Mouse (Mus musculus) midbrain, postnatal 0 days (tissue): Measurements from ENCODE around the gene Clrn1. TPM values are rescaled to one million over a fixed set of nuclear protein-coding genes. Genes with fewer than 3 reads are reported as not detected.

Experiments used
- ATAC-seq: fragments of 200-750 bp; cut with Nextera tagmentation; 2 replicates; pipeline ENCODE4 v1.8.0; 2017; ENCODE audit warnings: moderate number of reproducible peaks, mild to moderate bottlenecking, moderate TSS enrichment, moderate library complexity; ENCODE audit not compliant: low FRiP score
- DNase-seq: peaks from one replicate; pipeline ENCODE4 v3.0.0-alpha.2; 2015; ENCODE audit warnings: low spot score
- H3K27ac ChIP-seq: fragments of 300-500 bp; sonication (generic); 2 replicates; pipeline ENCODE4 v1.5.1; 2014; ENCODE audit warnings: low read depth, mild to moderate bottlenecking, low read length, mixed read lengths
- H3K27me3 ChIP-seq: fragments of 300-500 bp; sonication (generic); 2 replicates; pipeline ENCODE4 v1.6.1; 2014; ENCODE audit warnings: low read length, control low read depth, mixed read lengths; ENCODE audit not compliant: insufficient read depth
- H3K36me3 ChIP-seq: fragments of 300-500 bp; sonication (generic); 2 replicates; pipeline ENCODE4 v1.6.1; 2014; ENCODE audit warnings: low read length, control low read depth, mixed read lengths; ENCODE audit not compliant: insufficient read depth
- H3K4me1 ChIP-seq: fragments of 300-500 bp; sonication (generic); 2 replicates; pipeline ENCODE4 v1.6.1; 2014; ENCODE audit warnings: mild to moderate bottlenecking, control low read depth, antibody characterized with exemption, low read length, mixed read lengths; ENCODE audit not compliant: insufficient read depth
- H3K4me2 ChIP-seq: fragments of 300-500 bp; sonication (generic); 2 replicates; pipeline ENCODE4 v1.6.1; 2014; ENCODE audit warnings: low read depth, mild to moderate bottlenecking, low read length, mixed read lengths; ENCODE audit not compliant: poor library complexity, severe bottlenecking
- H3K4me3 ChIP-seq: fragments of 300-500 bp; sonication (generic); 2 replicates; pipeline ENCODE4 v1.5.1; 2014; ENCODE audit warnings: low read depth, mild to moderate bottlenecking, low read length, moderate library complexity
- H3K9ac ChIP-seq: fragments of 300-500 bp; sonication (generic); replicated peaks from 2 replicates; pipeline ENCODE4 v1.6.1; 2014; ENCODE audit warnings: mild to moderate bottlenecking, low read length, moderate library complexity, mixed read lengths; ENCODE audit not compliant: poor library complexity, severe bottlenecking
- H3K9me3 ChIP-seq: fragments of 300-500 bp; sonication (generic); 2 replicates; pipeline ENCODE4 v1.6.1; 2016; ENCODE audit warnings: low read length, control low read depth
- CTCF ChIP-seq: IDR thresholded peaks from 2 replicates; pipeline ENCODE4 v1.5.1; 2016; ENCODE audit warnings: antibody characterized with exemption, mild to moderate bottlenecking
- WGBS: fragments of 180-500 bp; shearing (Covaris S2); extraction: QIAGEN DNeasy Blood & Tissue Kit; methylation state at CpG from one replicate; pipeline ENCODE4 v1.1.7; 2014; 5-methylcytosine and 5-hydroxymethylcytosine counted together
- polyA plus RNA-seq: library from polyadenylated mRNA; unstranded; fragments of >200 nt; fragmentation: Nextera tagmentation; extraction: Ambion mirVana; gene quantifications from 2 replicates; pipeline ENCODE4 v1.2.1, GENCODE M21; 2015
- total RNA-seq: library from RNA; depleted of rRNA; stranded (reverse); fragments of >200 nt; gene quantifications from 2 replicates; pipeline ENCODE4 v1.2.3, GENCODE M21; 2014; rRNA removed

The Clrn1 gene
- total and polyA plus RNA-seq, 2 experiments from 2014 or later, result 0.44 to 1.9 TPM

DNA sequence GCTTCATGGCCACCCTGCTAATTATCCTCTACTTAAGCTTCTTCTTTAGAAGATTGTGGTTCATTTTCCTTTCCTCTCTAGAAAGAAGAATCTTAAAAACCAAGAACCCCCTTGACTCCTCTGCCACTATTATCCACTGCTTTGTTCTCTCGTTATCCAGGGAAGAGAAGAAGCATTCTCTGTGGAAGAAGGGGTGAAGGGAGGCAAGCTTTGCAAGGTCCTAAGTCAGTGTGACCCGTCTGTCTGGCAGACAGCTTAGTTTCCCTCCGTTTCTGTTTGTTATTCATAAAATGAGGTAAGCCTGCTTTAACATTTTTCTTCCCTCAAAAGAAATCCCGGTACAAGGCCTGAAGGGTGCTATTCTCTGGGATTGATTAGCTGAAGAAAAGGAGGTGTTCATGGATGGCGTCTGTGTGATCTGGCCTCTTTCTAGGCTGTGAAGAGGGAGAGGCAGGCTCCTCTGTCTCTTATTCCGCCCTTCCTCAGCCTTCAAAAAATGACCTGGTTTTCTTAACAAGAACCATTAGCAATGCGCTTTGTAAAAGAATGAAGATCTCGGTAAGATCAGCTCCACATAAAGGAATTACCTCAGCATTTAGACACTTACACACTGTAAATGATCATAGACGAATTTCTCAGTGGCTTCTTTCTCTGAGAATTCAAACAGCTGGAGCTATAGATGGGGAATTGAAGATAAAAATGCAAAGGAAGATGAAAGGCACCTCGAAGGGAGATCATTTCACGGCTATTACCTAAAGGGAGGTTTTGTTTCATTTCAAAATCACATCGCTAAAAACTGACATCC is 75.8 kb downstream of the Clrn1 start:
- H3K9me3 ChIP-seq, result no peaks in the 10 kb centered on the region
- H3K4me3 ChIP-seq, result no peak overlapping the region
- H3K27ac ChIP-seq, result peak overlapping the region; percentile 34; the same call in 1 of the 2 replicates
- 0 out of 2 replicates have a peak, but pooled peaks cover 4% of the 10 kb centered on the region for H3K4me1 ChIP-seq
- no peak overlapping the region for H3K9ac ChIP-seq
- ATAC-seq (peak; percentile 51), DNase-seq (no peak)
- H3K27me3 ChIP-seq, result no peaks in the 10 kb centered on the region
- no peaks in the 10 kb centered on the region for H3K36me3 ChIP-seq
- 24% methylated on average over 12 of the region's 12 CpGs for whole genome bisulfite sequencing
- no peak overlapping the region for H3K4me2 ChIP-seq
- TF ChIP-seq CTCF, result no peak

DNA sequence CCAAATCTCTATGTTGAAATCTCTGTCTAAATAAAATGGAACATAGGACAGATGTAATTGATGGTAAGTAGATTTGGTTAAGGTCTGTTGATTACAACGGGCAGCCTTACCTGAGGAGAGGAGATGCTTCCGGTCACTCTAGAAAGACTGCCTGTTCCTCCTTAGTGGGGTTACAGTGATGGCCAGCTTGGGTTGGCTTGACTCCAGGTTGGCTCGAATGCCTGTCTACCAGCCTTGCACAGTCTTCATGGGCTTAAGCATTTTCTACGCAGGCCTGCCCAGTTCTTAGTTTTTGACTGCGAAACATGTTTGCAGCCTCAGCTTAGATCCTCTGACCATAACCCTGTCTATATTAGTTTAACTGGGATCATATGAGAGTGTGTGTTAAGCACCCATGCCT is 76.5 kb downstream of the Clrn1 start:
- H3K9me3 ChIP-seq, result no peaks in the 10 kb centered on the region
- ATAC-seq (no peak), DNase-seq (no peak)
- H3K4me1 ChIP-seq, result 0 out of 2 replicates have a peak, but pooled peaks cover 4% of the 10 kb centered on the region
- no peak overlapping the region for H3K27ac ChIP-seq
- no peak overlapping the region for H3K4me3 ChIP-seq
- 82% methylated on average over 5 of the region's 5 CpGs for WGBS
- no peak overlapping the region for H3K9ac ChIP-seq
- no peak for TF ChIP-seq CTCF
- no peaks in the 10 kb centered on the region for H3K36me3 ChIP-seq
- no peak overlapping the region for H3K4me2 ChIP-seq
- H3K27me3 ChIP-seq, result no peaks in the 10 kb centered on the region

DNA sequence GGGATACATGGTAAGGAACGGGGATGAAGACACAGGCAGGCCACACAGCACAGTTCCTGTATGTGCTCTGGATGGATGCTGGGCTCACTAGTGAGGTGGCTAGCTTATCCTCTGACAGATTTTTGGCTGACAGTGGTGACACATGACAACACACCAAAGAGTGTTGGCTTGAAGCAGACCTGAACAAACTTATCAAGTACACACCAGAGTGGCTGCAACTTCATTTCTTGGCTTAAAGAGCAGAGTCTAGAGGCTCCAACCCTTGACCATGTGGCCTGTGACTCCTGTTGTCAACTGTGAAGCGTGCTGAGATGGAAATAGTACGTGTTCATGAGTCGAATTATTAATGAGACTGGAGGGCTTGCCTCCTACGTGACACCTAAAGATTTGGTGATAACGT is 80.4 kb downstream of the Clrn1 start:
- Histone ChIP-seq H3K4me1 (no peaks in the 10 kb centered on the region), H3K4me3 (no peak overlapping the region), H3K9ac (no peak overlapping the region), H3K9me3 (no peaks in the 10 kb centered on the region), H3K4me2 (no peak overlapping the region), H3K27me3 (no peaks in the 10 kb centered on the region), H3K36me3 (no peaks in the 10 kb centered on the region), H3K27ac (no peak overlapping the region)
- DNase-seq, result no peak
- ATAC-seq, result no peak
- 90% methylated on average over 6 of the region's 6 CpGs for WGBS
- no peak for TF ChIP-seq CTCF

DNA sequence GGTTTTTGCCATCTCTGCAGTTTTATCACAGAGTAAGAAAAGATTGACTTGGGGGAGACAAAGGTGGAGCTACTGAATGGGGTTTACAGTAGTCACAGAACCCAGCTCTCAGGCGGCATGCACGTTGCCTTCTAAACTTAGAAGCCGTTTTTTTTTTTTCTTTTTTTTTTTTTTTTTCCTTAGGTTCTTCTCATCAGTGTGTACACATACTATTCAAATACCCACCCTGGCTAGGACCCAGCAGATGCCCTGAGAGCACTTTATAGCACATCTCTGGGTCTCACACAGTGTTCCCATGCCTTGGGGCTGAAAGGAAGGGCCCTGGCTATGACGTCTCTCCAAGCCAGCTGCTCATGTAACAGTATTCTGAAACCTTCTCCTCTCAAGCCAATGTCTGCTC is 86.5 kb downstream of the Clrn1 start:
- TF ChIP-seq CTCF, result no peak
- H3K36me3 ChIP-seq, result no peaks in the 10 kb centered on the region
- H3K9me3 ChIP-seq, result no peaks in the 10 kb centered on the region
- ATAC-seq (no peak), DNase-seq (no peak)
- no peak overlapping the region for H3K4me2 ChIP-seq
- 0 out of 2 replicates have a peak, but pooled peaks cover 2% of the 10 kb centered on the region for H3K4me1 ChIP-seq
- no peak overlapping the region for H3K4me3 ChIP-seq
- 69% methylated on average over 4 of the region's 4 CpGs for WGBS
- H3K27ac ChIP-seq, result no peak overlapping the region
- no peak overlapping the region for H3K9ac ChIP-seq
- no peaks in the 10 kb centered on the region for H3K27me3 ChIP-seq

DNA sequence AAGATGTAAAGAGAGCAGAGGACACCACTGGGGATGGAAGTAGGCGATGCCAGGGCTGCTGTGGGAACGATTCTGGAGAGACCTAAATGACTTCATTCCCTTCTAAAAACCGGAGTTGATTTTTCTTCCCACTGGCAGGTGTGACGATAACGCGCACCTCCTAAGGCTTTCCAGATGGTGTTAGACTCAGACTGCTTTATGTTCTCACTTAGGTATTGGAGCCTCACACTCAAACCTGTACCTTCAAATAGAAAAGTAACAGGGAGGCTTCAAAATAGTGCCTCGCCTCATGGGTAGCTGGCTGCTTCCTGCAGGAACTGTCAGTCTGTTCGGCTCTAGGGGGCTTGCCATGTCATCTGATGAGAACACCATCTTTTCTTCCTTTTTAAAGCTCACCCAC is 86.9 kb downstream of the Clrn1 start:
- DNase-seq (peak; percentile 10), ATAC-seq (no peak)
- Histone ChIP-seq H3K9ac (no peak overlapping the region), H3K27me3 (no peaks in the 10 kb centered on the region), H3K4me3 (no peak overlapping the region), H3K4me1 (0 out of 2 replicates have a peak, but pooled peaks cover 2% of the 10 kb centered on the region), H3K9me3 (no peaks in the 10 kb centered on the region), H3K4me2 (no peak overlapping the region), H3K36me3 (no peaks in the 10 kb centered on the region), H3K27ac (no peak overlapping the region)
- WGBS, result 63% methylated on average over 8 of the region's 8 CpGs
- TF ChIP-seq CTCF, result no peak

Other genes starting within 250 kb of the Clrn1 start
- 0.66 and 1.5 TPM in 2 replicates for gene Erich6, start 248.1 kb downstream of the Clrn1 start, total RNA-seq
- 0.20 and 0.44 TPM in 2 replicates for gene Erich6, start 248.1 kb downstream of the Clrn1 start, polyA plus RNA-seq
- 24.8 and 25.7 TPM in 2 replicates for gene Siah2, start 192.9 kb downstream of the Clrn1 start, total RNA-seq
- gene Siah2, start 192.9 kb downstream of the Clrn1 start, polyA plus RNA-seq, result 11.4 and 13.1 TPM in 2 replicates
- 0.24 TPM in 1 of 2 replicates, not detected in the other for gene Mindy4b-ps, start 63.0 kb downstream of the Clrn1 start, total RNA-seq
- 0.11 and 0.52 TPM in 2 replicates for gene Mindy4b-ps, start 63.0 kb downstream of the Clrn1 start, polyA plus RNA-seq
- 23.0 and 25.8 TPM in 2 replicates for gene Med12l, start 120.5 kb upstream of the Clrn1 start, total RNA-seq
- gene Med12l, start 120.5 kb upstream of the Clrn1 start, polyA plus RNA-seq, result 3.0 and 3.7 TPM in 2 replicates
- gene Gpr171, start 216.5 kb upstream of the Clrn1 start, total RNA-seq, result not detected in 2 replicates
- 0.43 and 0.74 TPM in 2 replicates for gene Gpr171, start 216.5 kb upstream of the Clrn1 start, polyA plus RNA-seq